ENCODE assay signal across 14 mouse cellular contexts in the genomic region with DNA sequence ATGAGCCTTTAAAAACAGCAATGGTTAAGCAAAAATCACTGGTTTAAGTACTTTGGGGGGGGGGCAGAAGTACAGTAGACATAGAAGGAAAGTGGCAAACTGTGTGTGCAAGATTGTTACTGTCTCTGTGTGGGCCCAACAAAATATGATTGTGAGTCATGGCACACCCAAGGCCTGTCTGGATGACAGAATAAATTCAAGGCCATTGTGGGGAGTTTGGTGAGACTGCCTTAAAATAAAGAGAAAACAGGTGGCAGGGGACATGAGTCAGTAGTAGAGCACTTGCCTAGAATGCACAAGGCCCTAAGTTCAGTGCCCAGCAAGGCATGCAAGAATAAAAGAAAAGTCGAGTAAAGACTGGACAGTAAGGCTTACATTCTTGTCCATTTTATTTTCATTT. TPM values are rescaled to one million over a fixed set of nuclear protein-coding genes. Genes with fewer than 3 reads are reported as not detected.
"Had no signal": no experiment of that assay in that cellular context is flagged by ENCODE, and none has a peak within 500 bp of the region (broad histone marks: within the 10 kb centered on the region; RNA-seq: fewer than 3 reads in every experiment).

No protein-coding gene starts in this region.

- ATAC-seq: liver, embryonic 12.5 days had no signal

- DNase-seq: kidney, adult 9 months; kidney, postnatal 14 days; layer of hippocampus, adult 9-11 months; liver; lung, adult 18-20 months; lung, postnatal 10 days; lung, postnatal 36 days; midbrain, embryonic 14.5 days; thymus, adult 18-20 months; thymus, postnatal 14 days; thymus, postnatal 4 days had no signal

RNA-seq across cellular contexts. Expression of gene Arhgap20, which starts 47.8 kb away (rescaled TPM):
- total RNA-seq: megakaryocyte progenitor cell, adult 5-6 weeks; megakaryocyte-erythroid progenitor cell, adult 5-6 weeks had no signal
